Mouse (Mus musculus): Measurements from ENCODE around the gene Sept12.

Sept12 gene

GRCm38 (mm10) chr16:4937351-4938190, 60.1 kb downstream of the Sept12 start:
- no peak for DNase-seq (ENCODE audit: low spot score)
